Mouse (Mus musculus): ENCODE data around the gene Mad2l2. TPM values are rescaled to one million over a fixed set of nuclear protein-coding genes. Genes with fewer than 3 reads are reported as not detected.

The Mad2l2 gene
- 94.3 and 102 TPM in 2 replicates for polyA plus RNA-seq (2015; fragmentation: Nextera tagmentation; extraction: Ambion mirVana)

GRCm38 (mm10) chr4:148130133-148130532, at the start of gene Mad2l2:
TSS of gene Mad2l2 (plus strand) at chr4:148130384.

DNA sequence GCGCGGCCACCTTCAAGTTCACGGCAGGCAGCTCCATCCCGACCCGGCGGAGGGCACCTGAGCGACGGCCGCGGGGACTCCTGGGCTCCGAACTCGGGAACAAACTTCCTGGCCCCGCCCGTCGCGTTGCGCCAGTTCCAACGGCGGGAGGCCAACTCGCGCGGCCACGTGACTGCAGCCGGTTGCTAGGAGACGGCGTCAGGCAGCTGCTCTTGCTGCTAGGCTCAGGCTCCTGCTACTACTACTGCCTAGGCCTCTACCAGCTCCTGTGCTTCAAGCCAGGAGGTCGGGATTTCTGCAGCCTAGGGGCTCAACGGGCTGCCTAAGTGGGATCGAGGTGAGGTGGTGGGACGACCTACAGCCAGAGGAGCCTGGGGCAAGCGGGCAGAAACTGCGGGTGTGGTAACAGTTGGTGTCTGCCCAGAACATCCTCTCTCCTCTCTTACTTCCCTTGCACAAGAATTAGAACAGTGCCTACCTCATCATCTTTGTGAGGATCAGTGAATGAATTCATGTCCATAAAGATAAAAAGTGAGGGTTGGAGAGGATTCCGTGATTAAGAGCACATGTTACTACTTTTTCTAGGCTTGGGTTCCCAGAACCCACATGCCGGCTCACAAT, 42.2 kb upstream of the Mad2l2 start, which contains the start of gene Agtrap:
Gene Agtrap, minus strand, starts transcription at position 125 of the 621 bp plus-strand sequence.

GRCm38 (mm10) chr4:148130561-148131413, 603 bp downstream of the Mad2l2 start, which contains the start of gene Draxin:
TSS of gene Draxin (minus strand) at chr4:148130698.

DNA sequence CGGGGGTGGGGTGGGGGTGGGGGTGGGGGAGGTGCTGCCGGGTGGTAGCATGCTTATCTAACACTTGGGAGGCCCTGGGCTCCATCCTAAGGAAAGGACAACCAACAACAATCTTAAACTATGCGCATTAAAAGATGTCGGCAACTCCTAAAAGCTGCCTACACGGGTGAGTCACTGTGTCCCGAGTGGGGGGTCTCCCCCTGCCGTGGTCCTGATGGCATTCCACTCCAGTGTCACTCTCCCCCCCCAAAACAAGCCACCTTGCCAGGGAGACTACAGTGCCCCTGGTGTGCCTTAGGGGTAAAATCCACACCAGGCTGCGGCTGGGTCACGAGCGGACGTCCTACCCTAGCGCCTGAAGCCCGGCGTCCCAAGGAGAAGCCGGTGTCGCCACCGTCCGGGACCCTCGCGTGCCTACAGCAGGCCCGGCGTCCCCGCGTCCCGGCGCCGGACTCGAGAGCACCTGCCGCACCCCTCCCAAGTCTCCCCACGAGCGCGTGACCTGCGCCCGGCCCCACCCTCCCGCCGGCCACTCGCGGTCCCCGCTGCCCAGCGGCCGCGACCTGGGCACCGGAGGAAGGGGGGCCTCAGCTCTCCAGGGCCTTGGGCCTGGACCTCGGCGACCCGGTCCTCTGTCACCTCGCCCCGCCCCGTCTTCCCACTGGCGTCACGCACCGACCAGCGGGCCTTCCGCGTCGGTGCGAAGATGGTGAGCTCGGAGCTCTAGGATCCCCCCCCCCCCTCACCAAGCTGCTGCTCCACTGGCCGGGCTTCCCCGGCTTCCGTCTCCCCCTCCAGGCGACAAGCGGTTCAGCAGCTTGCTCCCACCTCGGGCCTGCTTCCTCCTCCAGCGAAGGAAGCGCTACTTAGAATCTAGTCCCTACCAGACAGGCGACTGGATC, 21.3 kb downstream of the Mad2l2 start, which contains the start of gene Fbxo6:
Gene Fbxo6, minus strand, starts transcription at position 874 of the 902 bp plus-strand sequence.

DNA sequence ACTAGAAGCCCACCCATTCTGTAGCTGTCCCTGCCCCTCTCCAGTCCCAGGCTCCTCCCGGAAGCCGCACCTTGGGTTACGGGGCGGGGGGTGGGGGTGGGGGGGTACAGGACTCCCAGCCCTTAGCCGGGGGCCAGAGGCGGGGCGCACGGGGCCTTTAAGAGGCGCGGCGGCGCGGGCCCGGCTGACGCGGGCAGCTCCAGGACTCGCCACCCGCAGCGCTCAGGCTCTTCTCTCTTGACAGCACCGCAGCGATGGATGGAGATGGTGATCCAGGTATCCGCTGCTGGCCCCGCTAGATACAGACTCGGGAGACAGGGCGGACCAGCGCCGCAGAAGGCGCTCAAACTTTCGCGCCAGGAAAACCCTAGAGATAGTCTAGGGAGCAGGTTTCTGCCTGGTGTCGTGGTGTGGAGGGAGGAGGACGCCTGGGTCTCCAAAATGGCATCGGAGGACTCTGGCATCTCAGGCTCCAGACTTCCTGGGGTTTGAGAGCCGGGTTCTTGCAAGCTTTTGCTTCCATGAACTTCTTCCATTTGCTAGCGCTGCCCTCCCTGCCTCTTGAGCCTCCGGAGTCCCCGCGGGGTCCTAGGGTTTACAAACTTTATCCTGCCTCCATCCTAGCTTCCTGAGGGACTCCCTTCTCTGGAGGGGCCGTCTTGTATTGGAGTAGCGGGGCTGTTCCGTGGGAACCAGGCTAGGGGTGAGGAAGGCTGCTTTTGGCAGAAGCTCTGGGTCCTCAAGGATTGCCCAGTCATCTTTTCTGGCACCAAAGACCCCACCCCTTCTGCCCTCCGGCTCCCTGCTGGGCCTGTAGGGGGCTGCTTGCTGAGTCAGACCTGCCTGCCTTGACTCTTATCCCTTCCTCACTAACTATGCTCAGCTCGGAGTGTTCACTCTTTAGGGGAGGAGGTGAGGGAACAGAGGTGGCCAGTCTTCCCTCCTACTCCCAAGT, 30.5 kb downstream of the Mad2l2 start, which contains the start of the genes Fbxo44 and Fbxo2:
Gene Fbxo44, minus strand, starts transcription at position 47 of the 955 bp plus-strand sequence.
Gene Fbxo2, plus strand, starts transcription at position 186 of the 955 bp plus-strand sequence.

Small RNAs within 50 kb of the gene (microRNA-seq; reads per million reads assigned to microRNA genes)
- not detected for gene Mir7022

Other genes starting within 250 kb of the Mad2l2 start
- 68.9 and 75.8 TPM in 2 replicates for gene Mfn2, start 225.7 kb upstream of the Mad2l2 start, polyA plus RNA-seq (2015; fragmentation: Nextera tagmentation; extraction: Ambion mirVana)
- gene Plod1, start 193.6 kb upstream of the Mad2l2 start, polyA plus RNA-seq (2015; fragmentation: Nextera tagmentation; extraction: Ambion mirVana), result 27.5 and 31.0 TPM in 2 replicates
- gene 2510039O18Rik, start 189.5 kb upstream of the Mad2l2 start, polyA plus RNA-seq (2015; fragmentation: Nextera tagmentation; extraction: Ambion mirVana), result 13.4 and 16.0 TPM in 2 replicates
- 0.40 and 0.83 TPM in 2 replicates for gene Nppb, start 144.6 kb upstream of the Mad2l2 start, polyA plus RNA-seq (2015; fragmentation: Nextera tagmentation; extraction: Ambion mirVana)
- gene Nppa, start 129.7 kb upstream of the Mad2l2 start, polyA plus RNA-seq (2015; fragmentation: Nextera tagmentation; extraction: Ambion mirVana), result 2.5 and 3.0 TPM in 2 replicates
- gene Clcn6, start 91.6 kb upstream of the Mad2l2 start, polyA plus RNA-seq (2015; fragmentation: Nextera tagmentation; extraction: Ambion mirVana), result 21.0 and 23.1 TPM in 2 replicates
- gene Mthfr, start 91.3 kb upstream of the Mad2l2 start, polyA plus RNA-seq (2015; fragmentation: Nextera tagmentation; extraction: Ambion mirVana), result 13.7 and 14.7 TPM in 2 replicates
- gene Agtrap, start 42.4 kb upstream of the Mad2l2 start, polyA plus RNA-seq (2015; fragmentation: Nextera tagmentation; extraction: Ambion mirVana), result 8.4 and 9.7 TPM in 2 replicates
- gene Draxin, start 314 bp downstream of the Mad2l2 start, polyA plus RNA-seq (2015; fragmentation: Nextera tagmentation; extraction: Ambion mirVana), result 2.4 and 2.9 TPM in 2 replicates
- gene Fbxo6, start 21.8 kb downstream of the Mad2l2 start, polyA plus RNA-seq (2015; fragmentation: Nextera tagmentation; extraction: Ambion mirVana), result 24.6 and 26.1 TPM in 2 replicates
- gene Fbxo44, start 30.1 kb downstream of the Mad2l2 start, polyA plus RNA-seq (2015; fragmentation: Nextera tagmentation; extraction: Ambion mirVana), result 105 and 121 TPM in 2 replicates
- gene Fbxo2, start 30.2 kb downstream of the Mad2l2 start, polyA plus RNA-seq (2015; fragmentation: Nextera tagmentation; extraction: Ambion mirVana), result 64.7 and 72.5 TPM in 2 replicates
- 9.6 and 10.8 TPM in 2 replicates for gene Disp3, start 157.6 kb downstream of the Mad2l2 start, polyA plus RNA-seq (2015; fragmentation: Nextera tagmentation; extraction: Ambion mirVana)

Measured in neural tube, postnatal 0 days (tissue).